Mouse (Mus musculus) spleen, adult 12 weeks (tissue): ENCODE data around the gene Klhl18.
A peak's percentile ranks its signal among the peaks of the same experiment; 100 is the strongest.
"Not testable (repeated sequence)": the region's sequence is repeated elsewhere in the genome, so short reads cannot be mapped to it uniquely, and the experiment has no call there.

Source experiments
- DNase-seq: peaks from one replicate; pipeline ENCODE4 v3.0.0; 2022; ENCODE audit warnings: low spot score

Klhl18 gene

DNA sequence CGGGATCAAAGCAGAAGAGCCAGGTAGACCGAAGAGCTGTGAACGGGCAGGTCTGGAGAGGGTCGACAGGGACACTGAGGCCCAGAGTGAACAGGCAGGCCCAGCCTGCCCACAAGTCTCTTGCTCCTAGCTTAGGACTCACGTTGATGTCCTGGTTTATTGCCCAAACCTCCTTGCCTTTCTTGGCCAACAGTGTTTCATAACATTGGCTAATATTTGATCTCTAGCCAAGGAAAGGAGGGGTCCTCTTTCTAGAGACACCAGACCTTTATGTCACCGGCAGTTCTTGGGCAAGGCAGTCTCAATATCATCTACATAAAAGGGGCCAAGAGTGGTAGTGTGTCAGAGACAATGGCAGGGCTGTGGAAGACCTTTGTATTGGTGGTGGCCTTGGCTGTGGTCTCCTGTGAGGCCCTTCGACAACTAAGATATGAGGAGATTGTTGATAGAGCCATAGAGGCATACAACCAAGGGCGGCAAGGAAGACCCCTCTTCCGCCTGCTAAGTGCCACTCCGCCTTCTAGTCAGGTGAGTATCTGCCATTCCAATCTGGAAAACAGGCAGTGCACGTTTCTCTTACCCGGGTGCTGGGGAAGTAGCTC lies 56.9 kb downstream of the Klhl18 start, which contains the start of gene Ngp:
Gene Ngp (plus strand): TSS at position 237 of the 602 bp plus-strand sequence.
- no peak for DNase-seq

- no peak for DNase-seq
Measured at GRCm38 (mm10) chr9:110413785-110414184, 62.7 kb downstream of the Klhl18 start.

GRCm38 (mm10) chr9:110412926-110413325 lies 63.6 kb downstream of the Klhl18 start:
- DNase-seq, result no peak

GRCm38 (mm10) chr9:110410908-110411887 lies 65.3 kb downstream of the Klhl18 start:
- peak; percentile 59 for DNase-seq

DNA sequence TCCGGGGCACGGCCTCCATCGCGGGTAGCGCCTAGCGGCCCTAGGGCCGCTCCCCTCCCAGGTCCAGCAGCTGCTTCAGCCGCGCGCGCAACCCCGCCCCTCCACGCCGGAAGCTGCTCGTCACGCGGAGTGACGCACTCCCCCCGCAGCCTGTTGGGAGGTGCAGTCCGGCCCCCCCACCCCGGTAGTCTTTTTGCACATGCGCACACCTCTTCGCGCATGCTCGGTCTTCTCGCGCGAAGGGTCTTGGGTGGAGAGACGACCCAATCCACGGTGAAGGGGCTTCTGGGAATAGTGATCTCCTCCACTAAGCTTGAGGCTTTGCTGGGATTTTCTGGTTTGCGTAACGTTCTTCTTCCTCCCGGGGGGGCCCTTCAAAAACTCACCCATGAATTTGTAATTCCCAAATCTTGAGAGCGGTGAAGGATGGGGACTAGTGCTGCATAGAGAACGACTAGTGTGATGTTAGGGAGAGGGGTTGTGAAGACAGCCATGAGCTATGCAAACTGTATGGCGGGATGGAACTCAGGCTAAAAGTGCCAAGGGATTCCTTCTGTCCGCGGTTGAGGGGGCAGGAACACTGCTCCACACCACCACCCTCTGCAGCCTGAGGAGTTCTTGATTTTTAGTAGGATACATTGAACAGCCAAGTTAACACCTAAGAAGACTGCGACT lies 68.3 kb downstream of the Klhl18 start, which contains the start of gene Ptpn23:
Gene Ptpn23 (minus strand): TSS at position 115 of the 675 bp plus-strand sequence.
- DNase-seq, result peak; percentile 86

DNA sequence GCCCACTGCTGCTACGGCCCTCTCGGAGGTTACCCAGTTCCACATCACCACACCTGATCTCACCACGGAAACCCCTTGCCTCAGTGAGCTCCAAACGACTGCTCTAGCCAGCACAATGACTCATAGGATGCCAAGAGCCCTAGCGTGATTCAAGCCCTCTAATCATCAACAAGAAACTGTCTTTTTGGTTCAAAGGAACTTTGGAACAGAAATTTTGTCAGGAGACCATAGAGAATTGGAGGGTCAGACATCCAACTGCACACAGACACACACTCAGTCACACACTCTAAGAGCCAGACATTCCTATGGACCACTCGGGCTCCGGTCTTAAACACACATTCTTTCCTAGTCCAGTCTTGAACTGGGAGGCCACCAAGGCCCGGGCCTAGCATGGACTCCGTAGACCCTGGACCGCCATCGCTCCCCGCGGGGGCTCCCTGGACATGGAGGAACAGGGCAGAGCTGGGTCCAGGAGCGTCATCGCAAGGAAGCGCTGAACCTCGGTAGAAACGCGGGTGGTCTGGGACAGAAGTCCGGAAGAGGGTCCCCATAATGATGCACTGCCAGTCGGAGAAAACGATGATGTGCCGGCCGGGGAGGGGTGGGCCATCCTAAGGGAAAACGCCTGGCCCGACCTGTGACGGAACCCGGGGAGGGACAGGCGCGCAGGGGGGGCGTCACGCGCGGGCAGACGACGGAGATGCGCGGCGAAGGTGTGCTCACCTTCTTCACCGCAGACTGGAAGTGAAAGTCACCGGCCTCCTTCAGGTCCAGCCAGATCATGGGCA lies 69.0 kb downstream of the Klhl18 start:
- peak; percentile 29 for DNase-seq

DNA sequence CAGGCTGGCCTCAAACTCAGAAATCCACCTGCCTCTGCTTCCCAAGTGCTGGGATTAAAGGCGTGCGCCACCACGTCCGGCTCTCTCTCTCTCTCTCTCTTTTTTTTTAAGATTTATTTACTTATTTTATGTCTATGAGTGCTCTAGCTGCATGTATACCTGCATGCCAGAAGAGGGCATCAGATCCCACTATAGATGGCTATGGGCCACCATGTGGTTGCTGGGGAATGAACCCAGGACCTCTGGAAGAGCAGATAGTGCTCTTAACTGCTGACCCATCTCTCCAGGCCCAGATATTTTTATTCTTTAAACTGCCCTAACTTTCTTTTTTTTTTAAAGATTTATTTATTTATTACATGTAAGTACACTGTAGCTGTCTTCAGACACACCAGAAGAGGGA lies 73.3 kb downstream of the Klhl18 start:
- DNase-seq, result not testable (repeated sequence)

DNA sequence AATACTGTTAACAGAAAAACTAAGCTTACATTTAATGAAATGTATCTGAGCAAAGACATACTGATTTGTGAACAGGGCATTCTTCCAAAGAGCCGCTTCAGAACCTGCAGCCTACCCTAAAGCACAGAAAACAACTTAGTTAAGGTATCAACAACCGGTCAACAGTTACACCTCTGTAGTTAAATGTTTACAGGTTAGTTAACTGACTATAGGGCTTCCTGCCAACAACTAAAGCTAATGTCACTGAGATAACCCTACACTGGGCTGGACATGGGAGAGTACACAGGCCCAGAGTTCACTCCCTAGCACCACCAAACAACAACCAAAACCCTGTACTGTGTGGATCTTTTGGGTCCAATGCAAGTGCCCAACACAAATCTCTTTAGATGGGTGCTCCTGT lies 73.8 kb downstream of the Klhl18 start:
- no peak for DNase-seq

- DNase-seq, result no peak
Measured at GRCm38 (mm10) chr9:110400650-110401049, 75.8 kb downstream of the Klhl18 start.

GRCm38 (mm10) chr9:110393295-110393694 lies 83.2 kb downstream of the Klhl18 start:
- no peak for DNase-seq

- no peak for DNase-seq
Measured at GRCm38 (mm10) chr9:110390843-110391242, 85.7 kb downstream of the Klhl18 start.

DNA sequence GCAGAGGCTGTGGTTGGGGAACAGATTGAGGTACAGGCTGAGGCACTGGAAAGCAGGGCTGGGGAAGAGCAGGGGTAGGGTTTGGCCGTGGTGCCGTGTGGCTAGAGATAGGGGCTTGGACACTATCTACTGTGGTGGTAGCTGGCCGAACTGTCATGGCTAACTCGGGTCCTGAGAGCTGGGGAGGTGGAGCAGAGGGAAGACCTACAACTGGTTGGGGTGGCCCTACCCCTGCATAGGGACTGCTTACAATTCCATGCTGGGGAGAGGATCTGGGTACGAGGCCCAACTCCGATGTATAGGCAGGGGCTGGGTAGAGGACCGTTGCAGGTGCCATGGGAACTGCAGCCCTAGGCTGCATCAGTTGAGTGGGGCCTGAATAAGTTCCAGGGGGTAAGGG lies 88.5 kb downstream of the Klhl18 start:
- DNase-seq, result no peak

DNA sequence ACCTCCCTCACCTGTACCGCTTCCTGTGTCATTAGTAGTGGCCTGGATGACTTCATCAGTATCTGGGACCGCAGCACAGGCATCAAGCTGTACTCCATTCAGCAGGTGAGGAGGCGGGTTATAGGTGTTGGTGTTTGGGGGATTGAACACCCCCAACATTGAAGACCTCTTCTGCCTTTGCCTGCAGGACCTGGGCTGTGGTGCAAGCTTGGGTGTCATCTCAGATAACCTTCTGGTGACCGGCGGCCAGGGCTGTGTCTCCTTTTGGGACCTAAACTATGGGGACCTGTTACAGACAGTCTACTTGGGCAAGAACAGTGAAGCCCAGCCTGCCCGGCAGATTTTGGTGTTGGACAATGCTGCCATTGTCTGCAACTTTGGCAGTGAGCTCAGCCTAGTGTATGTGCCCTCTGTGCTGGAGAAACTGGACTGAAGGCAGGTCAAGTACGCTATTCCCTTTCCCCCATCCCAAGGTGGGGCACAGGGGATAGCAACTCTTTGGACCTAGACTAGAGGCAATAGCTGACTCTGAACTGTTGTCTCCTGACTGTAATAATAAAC lies 92.0 kb downstream of the Klhl18 start:
- no peak for DNase-seq

DNA sequence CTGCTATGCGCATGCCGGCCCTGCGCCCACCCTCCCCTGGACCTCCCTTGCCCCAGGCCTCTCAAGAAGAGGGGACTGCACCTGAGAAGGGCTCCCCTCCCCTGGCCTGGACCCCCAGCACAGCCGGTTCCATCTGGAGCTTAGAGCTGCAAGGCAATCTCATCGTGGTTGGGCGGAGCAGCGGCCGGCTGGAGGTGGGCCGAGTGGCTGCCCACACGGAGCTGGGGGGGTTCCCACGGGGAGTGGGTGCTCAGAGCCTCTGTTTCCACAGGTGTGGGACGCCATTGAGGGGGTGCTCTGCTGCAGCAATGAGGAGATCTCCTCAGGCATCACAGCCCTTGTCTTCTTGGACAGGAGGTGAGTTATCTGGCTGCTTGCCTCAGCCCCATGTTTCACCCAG lies 95.2 kb downstream of the Klhl18 start:
- DNase-seq, result no peak

DNA sequence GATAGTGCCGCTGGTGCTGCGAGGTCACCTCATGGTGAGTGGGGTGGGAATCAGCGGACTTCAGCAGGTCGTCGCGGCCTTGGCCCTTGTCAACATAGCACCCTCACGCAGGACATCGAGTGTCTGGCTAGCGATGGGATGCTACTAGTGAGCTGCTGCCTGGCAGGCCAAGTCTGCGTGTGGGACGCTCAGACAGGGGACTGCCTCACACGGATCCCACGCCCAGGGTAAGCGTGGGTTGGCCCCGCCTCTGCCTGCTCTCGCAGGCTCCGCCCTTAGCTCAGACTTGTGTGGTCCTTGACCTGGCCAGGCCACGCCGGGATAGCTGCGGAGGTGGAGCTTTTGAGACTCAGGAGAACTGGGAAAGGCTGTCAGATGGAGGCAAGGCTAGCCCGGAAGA lies 95.8 kb downstream of the Klhl18 start:
- no peak for DNase-seq

DNA sequence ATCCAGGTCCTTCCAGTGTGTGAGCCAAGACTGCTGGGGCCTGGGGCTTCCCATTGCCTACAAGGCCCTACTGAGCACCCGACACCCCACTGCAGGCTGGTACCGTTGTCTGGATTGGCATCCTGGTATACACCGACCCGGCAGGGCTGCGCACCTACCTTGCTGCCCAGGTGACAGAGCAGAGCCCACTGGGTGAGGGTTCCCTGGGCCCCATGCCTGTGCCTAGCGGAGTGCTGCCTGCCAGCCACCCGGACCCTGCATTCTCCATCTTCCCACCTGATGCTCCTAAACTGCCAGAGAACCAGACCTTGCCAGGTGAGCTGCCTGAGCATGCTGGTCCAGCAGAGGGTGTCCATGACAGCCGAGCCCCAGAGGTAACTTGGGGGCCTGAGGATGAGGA lies 97.1 kb downstream of the Klhl18 start:
- no peak for DNase-seq

GRCm38 (mm10) chr9:110377655-110378054 lies 98.8 kb downstream of the Klhl18 start:
- not testable (repeated sequence) for DNase-seq
